22 mouse cellular contexts compared by ENCODE assay signal in genomic region chr4:59560141-59560540, GRCm38 (mm10). TPM values are rescaled to one million over a fixed set of nuclear protein-coding genes. Genes with fewer than 3 reads are reported as not detected.
DNase-seq lines count a peak whose midpoint lies in the region; ATAC-seq lines count a peak whose summit lies in the region.
"Had no signal": no experiment of that assay in that cellular context is flagged by ENCODE, and none has a peak within 500 bp of the region (broad histone marks: within the 10 kb centered on the region; RNA-seq: fewer than 3 reads in every experiment).

No protein-coding gene starts in this region.

- H3K27ac ChIP-seq in embryonic facial prominence, embryonic 10.5 days (replicated peaks): no peak overlapping the region
- no peak overlapping the region for H3K27ac ChIP-seq in intestine, embryonic 15.5 days
- H3K27ac ChIP-seq: embryonic facial prominence, embryonic 12.5 days; forebrain, embryonic 15.5 days; heart, adult 2 months; heart, embryonic 15.5 days; hindbrain, embryonic 13.5 days; hindbrain, postnatal 0 days had no signal

- no peak overlapping the region for H3K4me3 ChIP-seq in embryonic facial prominence, embryonic 10.5 days
- H3K4me3 ChIP-seq in intestine, embryonic 15.5 days (replicated peaks): no peak overlapping the region
- H3K4me3 ChIP-seq: embryonic facial prominence, embryonic 12.5 days; forebrain, embryonic 15.5 days; heart, adult 2 months; heart, embryonic 15.5 days; hindbrain, embryonic 13.5 days had no signal

- no peaks in the 10 kb centered on the region for H3K36me3 ChIP-seq in embryonic facial prominence, embryonic 10.5 days (replicated peaks)
- H3K36me3 ChIP-seq in intestine, embryonic 15.5 days: no peaks in the 10 kb centered on the region
- H3K36me3 ChIP-seq: embryonic facial prominence, embryonic 12.5 days; forebrain, embryonic 15.5 days; heart, embryonic 15.5 days; hindbrain, embryonic 13.5 days had no signal

- peak; percentile 73 to 85 for DNase-seq in adrenal gland, adult (ENCODE audit: inconsistent age in 2 of 2, low spot score in 1 of 2)
- DNase-seq in adrenal gland, postnatal 4 days (ENCODE audit: low spot score in 2 of 2): no peak
- peak; percentile 29 for DNase-seq in right cerebral cortex, adult 18-20 months
- DNase-seq in right cerebral cortex, postnatal 14 days: no peak
- peak; percentile 62 for DNase-seq in adrenal gland, postnatal 14 days
- no peak for DNase-seq in embryonic facial prominence, embryonic 10.5 days (ENCODE audit: low spot score)
- no peak for DNase-seq in thymus, postnatal 0 days (ENCODE audit: low spot score)
- DNase-seq: cerebellum, adult 2 months; cerebellum, postnatal 10 days; embryo, embryonic 11 days; gastrocnemius, postnatal 14 days; heart, adult 2 months; heart, postnatal 14 days; kidney, adult 18-20 months had no signal

- no peak for ATAC-seq in intestine, embryonic 15.5 days
- ATAC-seq: forebrain, embryonic 15.5 days; hindbrain, postnatal 0 days had no signal

- WGBS in embryonic facial prominence, embryonic 10.5 days: 92% methylated on average over 6 of the region's 6 CpGs
- WGBS in intestine, embryonic 15.5 days: 89% methylated on average over 6 of the region's 6 CpGs

- no peak overlapping the region for H3K4me2 ChIP-seq in intestine, embryonic 15.5 days (replicated peaks)
- H3K4me2 ChIP-seq: embryonic facial prominence, embryonic 12.5 days; forebrain, embryonic 15.5 days; heart, embryonic 11.5 days; heart, embryonic 15.5 days; hindbrain, embryonic 13.5 days had no signal

- no peaks in the 10 kb centered on the region for H3K9me3 ChIP-seq in embryonic facial prominence, embryonic 10.5 days
- no peaks in the 10 kb centered on the region for H3K9me3 ChIP-seq in intestine, embryonic 15.5 days
- H3K9me3 ChIP-seq: embryonic facial prominence, embryonic 12.5 days; forebrain, embryonic 15.5 days; heart, embryonic 15.5 days; hindbrain, embryonic 13.5 days had no signal

- no peaks in the 10 kb centered on the region for H3K27me3 ChIP-seq in embryonic facial prominence, embryonic 10.5 days (replicated peaks; ENCODE audit: low read depth, poor library complexity, severe bottlenecking)
- no peaks in the 10 kb centered on the region for H3K27me3 ChIP-seq in intestine, embryonic 15.5 days (replicated peaks)
- H3K27me3 ChIP-seq: CH12.LX; embryonic facial prominence, embryonic 12.5 days; forebrain, embryonic 15.5 days; heart, embryonic 15.5 days; hindbrain, embryonic 13.5 days had no signal

- H3K9ac ChIP-seq in intestine, embryonic 15.5 days: no peak overlapping the region
- H3K9ac ChIP-seq: embryonic facial prominence, embryonic 12.5 days; forebrain, embryonic 15.5 days; heart, embryonic 15.5 days; hindbrain, embryonic 13.5 days had no signal

- H3K4me1 ChIP-seq in embryonic facial prominence, embryonic 10.5 days: no peaks in the 10 kb centered on the region
- H3K4me1 ChIP-seq in intestine, embryonic 15.5 days (replicated peaks): no peaks in the 10 kb centered on the region
- H3K4me1 ChIP-seq: embryonic facial prominence, embryonic 12.5 days; forebrain, embryonic 15.5 days; heart, embryonic 15.5 days; hindbrain, embryonic 13.5 days had no signal

RNA-seq across cellular contexts. Expression of gene Ptbp3, which starts 11.0 kb away (rescaled TPM):
- total RNA-seq in adrenal gland, postnatal 4 days (2021): 100 to 1,000 TPM; 147 to 163 TPM
- 121 and 137 TPM in 2 replicates for total RNA-seq in adrenal gland, postnatal 14 days (2021)
- polyA plus RNA-seq in embryonic facial prominence, embryonic 10.5 days (2016; fragmentation: Nextera tagmentation; extraction: Ambion mirVana): 35.4 and 35.8 TPM in 2 replicates
- polyA plus RNA-seq in intestine, embryonic 15.5 days (2015; fragmentation: Nextera tagmentation; extraction: Ambion mirVana): 57.8 and 66.9 TPM in 2 replicates
- 61.3 and 64.5 TPM in 2 replicates for polyA plus RNA-seq in thymus, postnatal 0 days (2015; fragmentation: Nextera tagmentation; extraction: Ambion mirVana)

RNA-seq across cellular contexts. Expression of gene Hsdl2, which starts 21.2 kb away (rescaled TPM):
- 10 to 100 TPM; 64.9 to 67.0 TPM for total RNA-seq in adrenal gland, postnatal 4 days (2021)
- 135 and 145 TPM in 2 replicates for total RNA-seq in adrenal gland, postnatal 14 days (2021)
- polyA plus RNA-seq in embryonic facial prominence, embryonic 10.5 days (2016; fragmentation: Nextera tagmentation; extraction: Ambion mirVana): 18.3 and 18.8 TPM in 2 replicates
- 17.6 and 20.2 TPM in 2 replicates for polyA plus RNA-seq in intestine, embryonic 15.5 days (2015; fragmentation: Nextera tagmentation; extraction: Ambion mirVana)
- 58.4 and 60.0 TPM in 2 replicates for polyA plus RNA-seq in thymus, postnatal 0 days (2015; fragmentation: Nextera tagmentation; extraction: Ambion mirVana)

Comparison
In these comparisons a context has a peak if more than half of its experiments do, and no peak if none do; other contexts are left out.
1. DNase-seq: peak in adrenal gland, adult (2 of 2), right cerebral cortex, adult 18-20 months (single experiment) and adrenal gland, postnatal 14 days (single experiment); none in adrenal gland, postnatal 4 days (0 of 2), right cerebral cortex, postnatal 14 days (single experiment), embryonic facial prominence, embryonic 10.5 days (single experiment) and thymus, postnatal 0 days (single experiment).